In the genomic region with DNA sequence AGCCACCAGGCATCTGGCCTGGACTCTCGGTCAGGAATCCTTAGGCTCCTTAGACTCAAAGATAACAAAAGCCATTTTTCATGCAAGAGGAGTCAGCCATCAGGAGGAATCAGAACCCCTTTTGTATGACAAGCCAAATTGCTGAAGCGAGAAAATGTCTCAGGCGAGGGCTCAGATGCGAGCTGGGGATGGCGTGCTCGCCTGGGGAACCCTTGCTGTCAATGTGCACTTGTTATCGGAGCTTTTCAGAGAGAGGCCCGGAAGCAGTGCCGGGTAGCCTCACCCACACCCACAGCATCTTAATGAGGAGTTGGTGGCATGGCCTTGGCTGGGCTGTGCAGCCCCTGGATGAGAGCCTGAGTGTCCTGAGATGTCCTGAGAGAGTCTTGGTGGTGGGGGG, we compare ENCODE assay signal across 17 mouse cellular contexts. TPM values are rescaled to one million over a fixed set of nuclear protein-coding genes. Genes with fewer than 3 reads are reported as not detected.
A peak's percentile ranks its signal among the peaks of the same experiment; 100 is the strongest.
DNase-seq lines count a peak whose midpoint lies in the region; ATAC-seq lines count a peak whose summit lies in the region.
"Had no signal": no experiment of that assay in that cellular context is flagged by ENCODE, and none has a peak within 500 bp of the region (broad histone marks: within the 10 kb centered on the region; RNA-seq: fewer than 3 reads in every experiment).

No protein-coding gene starts in this region.

- peak overlapping the region; percentile 62 for H3K27ac ChIP-seq in forebrain, embryonic 15.5 days (replicated peaks)
- H3K27ac ChIP-seq in hindbrain, embryonic 15.5 days (replicated peaks): peak overlapping the region; percentile 65
- H3K27ac ChIP-seq in neural tube, embryonic 12.5 days: peak overlapping the region; percentile 1; the same call in 1 of the 2 replicates
- no peak overlapping the region for H3K27ac ChIP-seq in limb, embryonic 10.5 days
- H3K27ac ChIP-seq: liver, embryonic 15.5 days; macrophage; stomach, embryonic 15.5 days had no signal

- H3K4me1 ChIP-seq in forebrain, embryonic 15.5 days: peaks cover 47% of the 10 kb centered on the region
- peaks cover 68% of the 10 kb centered on the region for H3K4me1 ChIP-seq in hindbrain, embryonic 15.5 days (replicated peaks)
- H3K4me1 ChIP-seq in neural tube, embryonic 12.5 days: peaks cover 54% of the 10 kb centered on the region
- no peaks in the 10 kb centered on the region for H3K4me1 ChIP-seq in limb, embryonic 10.5 days
- H3K4me1 ChIP-seq: liver, embryonic 15.5 days had no signal

- H3K9ac ChIP-seq in forebrain, embryonic 15.5 days (replicated peaks): no peak overlapping the region
- no peak overlapping the region for H3K9ac ChIP-seq in hindbrain, embryonic 15.5 days
- no peak overlapping the region for H3K9ac ChIP-seq in neural tube, embryonic 12.5 days
- H3K9ac ChIP-seq: liver, embryonic 15.5 days; stomach, embryonic 15.5 days had no signal

- ATAC-seq in forebrain, embryonic 15.5 days (replicated peaks): 0 out of 2 replicates have a peak, but pooled peaks have one; percentile 44
- peak; percentile 39 for ATAC-seq in hindbrain, embryonic 15.5 days (ENCODE audit: low FRiP score, low read depth)
- no peak for ATAC-seq in neural tube, embryonic 12.5 days (ENCODE audit: low FRiP score, low read depth)
- ATAC-seq: activated CD4-positive, CD25-positive, alpha-beta regulatory T cell, adult 4 months had no signal

- no peaks in the 10 kb centered on the region for H3K36me3 ChIP-seq in forebrain, embryonic 15.5 days
- H3K36me3 ChIP-seq in hindbrain, embryonic 15.5 days: no peaks in the 10 kb centered on the region
- H3K36me3 ChIP-seq in neural tube, embryonic 12.5 days: no peaks in the 10 kb centered on the region
- no peaks in the 10 kb centered on the region for H3K36me3 ChIP-seq in limb, embryonic 10.5 days
- H3K36me3 ChIP-seq: liver, embryonic 15.5 days; stomach, embryonic 15.5 days had no signal

- DNase-seq in layer of hippocampus, adult 11-12 months (ENCODE audit: low spot score): peak; percentile 20
- DNase-seq in layer of hippocampus, adult 8-10 months (ENCODE audit: low spot score in 2 of 2): no peak
- no peak for DNase-seq in limb, embryonic 10.5 days (ENCODE audit: low spot score)
- DNase-seq in spleen, adult 12 weeks (ENCODE audit: low spot score): no peak
- DNase-seq in lung, postnatal 25 days (ENCODE audit: low spot score): no peak
- DNase-seq: kidney, adult 8-10 months; right cerebral cortex, postnatal 14 days; thymus, postnatal 4 days had no signal

- no peak overlapping the region for H3K4me3 ChIP-seq in forebrain, embryonic 15.5 days
- H3K4me3 ChIP-seq in hindbrain, embryonic 15.5 days: no peak overlapping the region
- no peak overlapping the region for H3K4me3 ChIP-seq in neural tube, embryonic 12.5 days
- H3K4me3 ChIP-seq in limb, embryonic 10.5 days: no peak overlapping the region
- H3K4me3 ChIP-seq: liver, embryonic 15.5 days; stomach, embryonic 15.5 days had no signal

- H3K4me2 ChIP-seq in forebrain, embryonic 15.5 days (replicated peaks): no peak overlapping the region
- H3K4me2 ChIP-seq in hindbrain, embryonic 15.5 days: no peak overlapping the region
- no peak overlapping the region for H3K4me2 ChIP-seq in neural tube, embryonic 12.5 days (replicated peaks)
- H3K4me2 ChIP-seq: liver, embryonic 15.5 days; stomach, embryonic 15.5 days had no signal

- no peaks in the 10 kb centered on the region for H3K27me3 ChIP-seq in forebrain, embryonic 15.5 days
- no peaks in the 10 kb centered on the region for H3K27me3 ChIP-seq in hindbrain, embryonic 15.5 days
- H3K27me3 ChIP-seq in neural tube, embryonic 12.5 days (replicated peaks): no peaks in the 10 kb centered on the region
- no peaks in the 10 kb centered on the region for H3K27me3 ChIP-seq in limb, embryonic 10.5 days (ENCODE audit: low read depth, poor library complexity, severe bottlenecking)
- H3K27me3 ChIP-seq: liver, embryonic 15.5 days; stomach, embryonic 15.5 days had no signal

- no peaks in the 10 kb centered on the region for H3K9me3 ChIP-seq in forebrain, embryonic 15.5 days
- H3K9me3 ChIP-seq in hindbrain, embryonic 15.5 days: no peaks in the 10 kb centered on the region
- no peaks in the 10 kb centered on the region for H3K9me3 ChIP-seq in neural tube, embryonic 12.5 days
- no peaks in the 10 kb centered on the region for H3K9me3 ChIP-seq in limb, embryonic 10.5 days (replicated peaks)
- H3K9me3 ChIP-seq: liver, embryonic 15.5 days; stomach, embryonic 15.5 days had no signal

- WGBS in forebrain, embryonic 15.5 days: 21% methylated on average over 9 of the region's 9 CpGs
- WGBS in hindbrain, embryonic 15.5 days: 21% methylated on average over 9 of the region's 9 CpGs
- WGBS in neural tube, embryonic 12.5 days: 42% methylated on average over 9 of the region's 9 CpGs
- WGBS in limb, embryonic 10.5 days: 90% methylated on average over 9 of the region's 9 CpGs

RNA-seq across cellular contexts. Expression of a gene that starts 15.5 kb away (rescaled TPM):
- total RNA-seq in layer of hippocampus, adult 8-10 months (2022): 10 to 100 TPM; 20.4 to 24.2 (median 22.2) TPM
- polyA plus RNA-seq in forebrain, embryonic 15.5 days (2015; fragmentation: Nextera tagmentation; extraction: Ambion mirVana): 37.8 and 40.6 TPM in 2 replicates
- 67.7 and 81.1 TPM in 2 replicates for polyA plus RNA-seq in hindbrain, embryonic 15.5 days (2015; fragmentation: Nextera tagmentation; extraction: Ambion mirVana)
- 46.5 and 48.3 TPM in 2 replicates for polyA plus RNA-seq in neural tube, embryonic 12.5 days (2016; fragmentation: Nextera tagmentation; extraction: Ambion mirVana)
- polyA plus RNA-seq in limb, embryonic 10.5 days (2016; fragmentation: Nextera tagmentation; extraction: Ambion mirVana): 0.41 and 1.1 TPM in 2 replicates
- total RNA-seq: common myeloid progenitor, adult 5-6 weeks; gastrocnemius, adult 8-10 months had no signal
- polyA plus RNA-seq: activated CD4-positive, CD25-positive, alpha-beta regulatory T cell, adult 4 months; macrophage had no signal

Comparison
In these comparisons a context has a peak if more than half of its experiments do, and no peak if none do; other contexts are left out.
1. RNA of a gene that starts 15.5 kb away (polyA plus RNA-seq): 67.7 to 81.1 TPM in hindbrain, embryonic 15.5 days, 46.5 to 48.3 TPM in neural tube, embryonic 12.5 days and 37.8 to 40.6 TPM in forebrain, embryonic 15.5 days; 0.41 to 1.1 TPM in limb, embryonic 10.5 days; every median in the first group is over 10 times any median in the second.